Mouse (Mus musculus): Measurements from ENCODE around the gene Epb41l4b.

The Epb41l4b gene

GRCm38 (mm10) chr4:57113472-57114216 lies 29.6 kb downstream of the Epb41l4b start:
- no peak for DNase-seq (ENCODE audit: low spot score in 2 of 2)

- no peak for DNase-seq (ENCODE audit: low spot score in 2 of 2)
Observed at GRCm38 (mm10) chr4:57111992-57112540, 31.2 kb downstream of the Epb41l4b start.

GRCm38 (mm10) chr4:57111411-57111810 lies 31.8 kb downstream of the Epb41l4b start:
- no peak for DNase-seq (ENCODE audit: low spot score in 2 of 2)

- no peak for DNase-seq (ENCODE audit: low spot score in 2 of 2)
Observed at GRCm38 (mm10) chr4:57109543-57109942, 33.7 kb downstream of the Epb41l4b start.

GRCm38 (mm10) chr4:57105339-57105738 lies 37.9 kb downstream of the Epb41l4b start:
- no peak for DNase-seq (ENCODE audit: low spot score in 2 of 2)

GRCm38 (mm10) chr4:57103830-57104229 lies 39.4 kb downstream of the Epb41l4b start:
- no peak for DNase-seq (ENCODE audit: low spot score in 2 of 2)

- no peak for DNase-seq (ENCODE audit: low spot score in 2 of 2)
Observed at GRCm38 (mm10) chr4:57101095-57101494, 42.1 kb downstream of the Epb41l4b start.

- no peak for DNase-seq (ENCODE audit: low spot score in 2 of 2)
Observed at GRCm38 (mm10) chr4:57097411-57097810, 45.8 kb downstream of the Epb41l4b start.

GRCm38 (mm10) chr4:57095569-57095968 lies 47.7 kb downstream of the Epb41l4b start:
- no peak for DNase-seq (ENCODE audit: low spot score in 2 of 2)

GRCm38 (mm10) chr4:57091363-57091762 lies 51.9 kb downstream of the Epb41l4b start:
- DNase-seq (ENCODE audit: low spot score in 2 of 2): no peak

- DNase-seq (ENCODE audit: low spot score in 2 of 2): no peak
Observed at GRCm38 (mm10) chr4:57088301-57088700, 54.9 kb downstream of the Epb41l4b start.

GRCm38 (mm10) chr4:57085750-57086400 lies 57.4 kb downstream of the Epb41l4b start:
- no peak for DNase-seq (ENCODE audit: low spot score in 2 of 2)

GRCm38 (mm10) chr4:57083653-57084052 lies 59.6 kb downstream of the Epb41l4b start:
- DNase-seq (ENCODE audit: low spot score in 2 of 2): no peak

- no peak for DNase-seq (ENCODE audit: low spot score in 2 of 2)
Observed at GRCm38 (mm10) chr4:57082775-57083428, 60.3 kb downstream of the Epb41l4b start.

- DNase-seq (ENCODE audit: low spot score in 2 of 2): no peak
Observed at GRCm38 (mm10) chr4:57081463-57081862, 61.8 kb downstream of the Epb41l4b start.

GRCm38 (mm10) chr4:57073843-57074242 lies 69.4 kb downstream of the Epb41l4b start:
- DNase-seq (ENCODE audit: low spot score in 2 of 2): no peak

GRCm38 (mm10) chr4:57073174-57073573 lies 70.1 kb downstream of the Epb41l4b start:
- no peak for DNase-seq (ENCODE audit: low spot score in 2 of 2)

- no peak for DNase-seq (ENCODE audit: low spot score in 2 of 2)
Observed at GRCm38 (mm10) chr4:57070640-57071039, 72.6 kb downstream of the Epb41l4b start.

GRCm38 (mm10) chr4:57068397-57068796 lies 74.8 kb downstream of the Epb41l4b start:
- DNase-seq (ENCODE audit: low spot score in 2 of 2): no peak

GRCm38 (mm10) chr4:57067801-57068200 lies 75.4 kb downstream of the Epb41l4b start:
- DNase-seq (ENCODE audit: low spot score in 2 of 2): no peak

- no peak for DNase-seq (ENCODE audit: low spot score in 2 of 2)
Observed at GRCm38 (mm10) chr4:57066936-57067335, 76.3 kb downstream of the Epb41l4b start.

- DNase-seq (ENCODE audit: low spot score in 2 of 2): peak; percentile 73 to 79
Observed at GRCm38 (mm10) chr4:57065273-57065672, 78.0 kb downstream of the Epb41l4b start.
